Mouse (Mus musculus) left cerebral cortex, postnatal 14 days (tissue): Measurements from ENCODE around the gene Ctdspl. TPM values are rescaled to one million over a fixed set of nuclear protein-coding genes. Genes with fewer than 3 reads are reported as not detected.

ENCODE experiments used
- DNase-seq, 2 experiments: peaks; one replicate each; pipeline ENCODE4 v3.0.0; 2021 to 2022; ENCODE audit warnings: low spot score in 2 of 2, mixed read lengths in 1 of 2
- intact Hi-C: fragments of 180-260 bp; cut with DNase I; formaldehyde crosslinking; loops from one replicate; pipeline ENCODE4 v1.15.1; 2025
- microRNA-seq, 2 experiments: library from miRNA; unstranded; fragments of <30 nt; microRNA quantifications; one replicate each; pipeline ENCODE4 v1.2.0; 2022
- total RNA-seq, 2 experiments: library from RNA; stranded (reverse); gene quantifications; 2 replicates each; pipeline ENCODE4 v1.2.3; 2021

Ctdspl gene
- total RNA-seq, 2 experiments from 2014 or later = 31.5 to 36.6 TPM

GRCm38 (mm10) chr9:119075685-119076084 is 149.4 kb downstream of the Ctdspl start:
- intact Hi-C loops = no loop called here
- DNase-seq = no peak

GRCm38 (mm10) chr9:119080040-119080675 is 153.9 kb downstream of the Ctdspl start:
- no peak for DNase-seq
- intact Hi-C loops = no loop called here

GRCm38 (mm10) chr9:119082039-119082438 is 155.8 kb downstream of the Ctdspl start:
- intact Hi-C loops = no loop called here
- DNase-seq = no peak

- DNase-seq = no peak
- intact Hi-C loops = no loop called here
Measured at GRCm38 (mm10) chr9:119082656-119083430, 156.6 kb downstream of the Ctdspl start.

- DNase-seq = no peak
- intact Hi-C loops = no loop called here
Measured at GRCm38 (mm10) chr9:119083966-119084365, 157.7 kb downstream of the Ctdspl start.

GRCm38 (mm10) chr9:119086451-119086850 is 160.2 kb downstream of the Ctdspl start:
- intact Hi-C loops = no loop called here
- DNase-seq = no peak

GRCm38 (mm10) chr9:119087309-119087708 is 161.1 kb downstream of the Ctdspl start:
- no peak for DNase-seq
- intact Hi-C loops = no loop called here

- intact Hi-C loops = no loop called here
- DNase-seq = peak; percentile 74
Measured at GRCm38 (mm10) chr9:119088148-119088801, 162.0 kb downstream of the Ctdspl start.

GRCm38 (mm10) chr9:119089437-119089836 is 163.2 kb downstream of the Ctdspl start:
- intact Hi-C loops = no loop called here
- no peak for DNase-seq

- no peak for DNase-seq
Measured at GRCm38 (mm10) chr9:119090462-119090861, 164.2 kb downstream of the Ctdspl start.

GRCm38 (mm10) chr9:119091581-119092310 is 165.5 kb downstream of the Ctdspl start:
- no peak for DNase-seq
- intact Hi-C loops = no loop called here

More at GRCm38 (mm10) chr9:119090462-119090861, 164.2 kb downstream of the Ctdspl start:
- intact Hi-C loops = no loop called here

- intact Hi-C loops = no loop called here
- no peak for DNase-seq
Measured at GRCm38 (mm10) chr9:119092473-119093418, 166.5 kb downstream of the Ctdspl start.

Small RNAs within 50 kb of the gene (microRNA-seq; reads per million reads assigned to microRNA genes)
- 2.4 to 18.2 reads per million in 2 experiments for gene Mir26a-1

Other genes starting within 250 kb of the Ctdspl start
- gene Vill, start 126.3 kb downstream of the Ctdspl start, total RNA-seq = 1 to 10 TPM; 3.2 to 4.5 TPM
- 10 to 100 TPM; 11.5 to 12.1 TPM for gene Plcd1, start 167.0 kb downstream of the Ctdspl start, total RNA-seq
- gene Dlec1, start 176.0 kb downstream of the Ctdspl start, total RNA-seq = 1 to 10 TPM; 1.8 to 3.1 TPM
- 1 to 10 TPM; 1.2 to 2.2 TPM for gene Acaa1b, start 230.6 kb downstream of the Ctdspl start, total RNA-seq
- gene Gm47289, start 232.7 kb downstream of the Ctdspl start, total RNA-seq = not detected